Mouse (Mus musculus): ENCODE data around the gene Ctnnd2. TPM values are rescaled to one million over a fixed set of nuclear protein-coding genes. Genes with fewer than 3 reads are reported as not detected.

The Ctnnd2 gene
- total and polyA plus RNA-seq, 2 experiments from 2014 or later: not detected

- H3K27ac ChIP-seq (ENCODE audit: low read depth): no peak overlapping the region
- no peak overlapping the region for H3K4me3 ChIP-seq (ENCODE audit: low read depth, low read length)
- H3K36me3 ChIP-seq (replicated peaks; ENCODE audit: control insufficient read depth, insufficient read depth, low read length): no peaks in the 10 kb centered on the region
- ATAC-seq (ENCODE audit: insufficient read depth, low read depth): no peak
- H3K9ac ChIP-seq (replicated peaks; ENCODE audit: low read depth, low read length): no peak overlapping the region
- H3K9me3 ChIP-seq (replicated peaks; ENCODE audit: control insufficient read depth, low read length): no peaks in the 10 kb centered on the region
- DNase-seq (ENCODE audit: low spot score): no peak
- H3K4me2 ChIP-seq (ENCODE audit: low read depth, low read length): no peak overlapping the region
- H3K27me3 ChIP-seq (ENCODE audit: control insufficient read depth, insufficient read depth, low read length): no peaks in the 10 kb centered on the region
- H3K4me1 ChIP-seq (ENCODE audit: control insufficient read depth, insufficient read depth): no peaks in the 10 kb centered on the region
- WGBS: 26% methylated on average over 2 of the region's 2 CpGs
- TF ChIP-seq EP300 (IDR thresholded peaks at IDR 0.05; ENCODE audit: low read depth): no peak
- TF ChIP-seq CTCF (IDR thresholded peaks at IDR 0.05; ENCODE audit: low read depth): no peak
Measured at GRCm38 (mm10) chr15:30333336-30334310, 161.2 kb downstream of the Ctnnd2 start.

GRCm38 (mm10) chr15:30338585-30339197 lies 166.3 kb downstream of the Ctnnd2 start:
- TF ChIP-seq EP300 (IDR thresholded peaks at IDR 0.05; ENCODE audit: low read depth): no peak
- no peak for TF ChIP-seq CTCF (IDR thresholded peaks at IDR 0.05; ENCODE audit: low read depth)
- Histone ChIP-seq H3K4me1 (ENCODE audit: control insufficient read depth, insufficient read depth) (no peaks in the 10 kb centered on the region), H3K9ac (replicated peaks; ENCODE audit: low read depth, low read length) (no peak overlapping the region), H3K4me3 (ENCODE audit: low read depth, low read length) (no peak overlapping the region), H3K36me3 (replicated peaks; ENCODE audit: control insufficient read depth, insufficient read depth, low read length) (no peaks in the 10 kb centered on the region), H3K27ac (ENCODE audit: low read depth) (no peak overlapping the region), H3K27me3 (ENCODE audit: control insufficient read depth, insufficient read depth, low read length) (no peaks in the 10 kb centered on the region), H3K9me3 (replicated peaks; ENCODE audit: control insufficient read depth, low read length) (no peaks in the 10 kb centered on the region), H3K4me2 (ENCODE audit: low read depth, low read length) (no peak overlapping the region)
- ATAC-seq (ENCODE audit: insufficient read depth, low read depth): no peak
- WGBS: 41% methylated on average over 6 of the region's 6 CpGs
- no peak for DNase-seq (ENCODE audit: low spot score)

GRCm38 (mm10) chr15:30345754-30346153 lies 173.4 kb downstream of the Ctnnd2 start:
- Histone ChIP-seq H3K36me3 (replicated peaks; ENCODE audit: control insufficient read depth, insufficient read depth, low read length) (no peaks in the 10 kb centered on the region), H3K4me3 (ENCODE audit: low read depth, low read length) (no peak overlapping the region), H3K9me3 (replicated peaks; ENCODE audit: control insufficient read depth, low read length) (no peaks in the 10 kb centered on the region), H3K4me2 (ENCODE audit: low read depth, low read length) (no peak overlapping the region), H3K27ac (ENCODE audit: low read depth) (no peak overlapping the region), H3K27me3 (ENCODE audit: control insufficient read depth, insufficient read depth, low read length) (no peaks in the 10 kb centered on the region), H3K9ac (replicated peaks; ENCODE audit: low read depth, low read length) (no peak overlapping the region), H3K4me1 (ENCODE audit: control insufficient read depth, insufficient read depth) (no peaks in the 10 kb centered on the region)
- DNase-seq (ENCODE audit: low spot score) (no peak), ATAC-seq (ENCODE audit: insufficient read depth, low read depth) (no peak)
- 84% methylated on average over 5 of the region's 5 CpGs for WGBS
- TF ChIP-seq CTCF (IDR thresholded peaks at IDR 0.05; ENCODE audit: low read depth): no peak
- TF ChIP-seq EP300 (IDR thresholded peaks at IDR 0.05; ENCODE audit: low read depth): no peak

GRCm38 (mm10) chr15:30364491-30364890 lies 192.1 kb downstream of the Ctnnd2 start:
- no peak overlapping the region for H3K4me3 ChIP-seq (ENCODE audit: low read depth, low read length)
- H3K36me3 ChIP-seq (replicated peaks; ENCODE audit: control insufficient read depth, insufficient read depth, low read length): no peaks in the 10 kb centered on the region
- no peaks in the 10 kb centered on the region for H3K9me3 ChIP-seq (replicated peaks; ENCODE audit: control insufficient read depth, low read length)
- no peaks in the 10 kb centered on the region for H3K27me3 ChIP-seq (ENCODE audit: control insufficient read depth, insufficient read depth, low read length)
- H3K4me1 ChIP-seq (ENCODE audit: control insufficient read depth, insufficient read depth): no peaks in the 10 kb centered on the region
- TF ChIP-seq CTCF (IDR thresholded peaks at IDR 0.05; ENCODE audit: low read depth) (no peak), EP300 (IDR thresholded peaks at IDR 0.05; ENCODE audit: low read depth) (no peak)
- DNase-seq (ENCODE audit: low spot score) (no peak), ATAC-seq (ENCODE audit: insufficient read depth, low read depth) (no peak)
- H3K4me2 ChIP-seq (ENCODE audit: low read depth, low read length): no peak overlapping the region
- H3K27ac ChIP-seq (ENCODE audit: low read depth): no peak overlapping the region
- 73% methylated on average over 1 of the region's 1 CpGs for WGBS
- H3K9ac ChIP-seq (replicated peaks; ENCODE audit: low read depth, low read length): no peak overlapping the region

GRCm38 (mm10) chr15:30369997-30370396 lies 197.6 kb downstream of the Ctnnd2 start:
- no peak for TF ChIP-seq CTCF (IDR thresholded peaks at IDR 0.05; ENCODE audit: low read depth)
- TF ChIP-seq EP300 (IDR thresholded peaks at IDR 0.05; ENCODE audit: low read depth): no peak
- H3K27me3 ChIP-seq (ENCODE audit: control insufficient read depth, insufficient read depth, low read length): no peaks in the 10 kb centered on the region
- 67% methylated on average over 7 of the region's 7 CpGs for WGBS
- H3K9ac ChIP-seq (replicated peaks; ENCODE audit: low read depth, low read length): no peak overlapping the region
- H3K4me2 ChIP-seq (ENCODE audit: low read depth, low read length): no peak overlapping the region
- DNase-seq (ENCODE audit: low spot score): no peak
- H3K27ac ChIP-seq (ENCODE audit: low read depth): no peak overlapping the region
- no peaks in the 10 kb centered on the region for H3K9me3 ChIP-seq (replicated peaks; ENCODE audit: control insufficient read depth, low read length)
- H3K36me3 ChIP-seq (replicated peaks; ENCODE audit: control insufficient read depth, insufficient read depth, low read length): no peaks in the 10 kb centered on the region
- H3K4me1 ChIP-seq (ENCODE audit: control insufficient read depth, insufficient read depth): no peaks in the 10 kb centered on the region
- no peak overlapping the region for H3K4me3 ChIP-seq (ENCODE audit: low read depth, low read length)
- no peak for ATAC-seq (ENCODE audit: insufficient read depth, low read depth)

Data from heart, postnatal 0 days (tissue).